Mouse (Mus musculus): ENCODE measurements around the gene Nln.

The Nln gene

GRCm38 (mm10) chr13:104041481-104041880, 67.9 kb downstream of the Nln start:
- no peak for DNase-seq (ENCODE audit: low spot score)

- DNase-seq (ENCODE audit: low spot score): no peak
Observed at GRCm38 (mm10) chr13:104040950-104041349, 68.5 kb downstream of the Nln start.

- no peak for DNase-seq (ENCODE audit: low spot score)
Observed at GRCm38 (mm10) chr13:104039861-104040260, 69.6 kb downstream of the Nln start.

GRCm38 (mm10) chr13:104038891-104039290, 70.5 kb downstream of the Nln start:
- no peak for DNase-seq (ENCODE audit: low spot score)

GRCm38 (mm10) chr13:104038358-104038757, 71.1 kb downstream of the Nln start:
- no peak for DNase-seq (ENCODE audit: low spot score)

- no peak for DNase-seq (ENCODE audit: low spot score)
Observed at GRCm38 (mm10) chr13:104037531-104038290, 71.7 kb downstream of the Nln start.

GRCm38 (mm10) chr13:104036494-104037290, 72.7 kb downstream of the Nln start:
- peak; percentile 48 for DNase-seq (ENCODE audit: low spot score)

GRCm38 (mm10) chr13:104035651-104036050, 73.8 kb downstream of the Nln start:
- no peak for DNase-seq (ENCODE audit: low spot score)

- DNase-seq (ENCODE audit: low spot score): no peak
Observed at GRCm38 (mm10) chr13:104034854-104035253, 74.6 kb downstream of the Nln start.

- DNase-seq (ENCODE audit: low spot score): no peak
Observed at GRCm38 (mm10) chr13:104032620-104033133, 76.7 kb downstream of the Nln start.

- no peak for DNase-seq (ENCODE audit: low spot score)
Observed at GRCm38 (mm10) chr13:104031821-104032331, 77.5 kb downstream of the Nln start.

- no peak for DNase-seq (ENCODE audit: low spot score)
Observed at GRCm38 (mm10) chr13:104030956-104031355, 78.5 kb downstream of the Nln start.

- no peak for DNase-seq (ENCODE audit: low spot score)
Observed at GRCm38 (mm10) chr13:104029511-104029910, 79.9 kb downstream of the Nln start.

- no peak for DNase-seq (ENCODE audit: low spot score)
Observed at GRCm38 (mm10) chr13:104029089-104029488, 80.3 kb downstream of the Nln start.

- DNase-seq (ENCODE audit: low spot score): no peak
Observed at GRCm38 (mm10) chr13:104026525-104026924, 82.9 kb downstream of the Nln start.

- DNase-seq (ENCODE audit: low spot score): no peak
Observed at GRCm38 (mm10) chr13:104025710-104025995, 83.8 kb downstream of the Nln start.

- no peak for DNase-seq (ENCODE audit: low spot score)
Observed at GRCm38 (mm10) chr13:104024856-104025709, 84.3 kb downstream of the Nln start.

- DNase-seq (ENCODE audit: low spot score): no peak
Observed at GRCm38 (mm10) chr13:104024275-104024674, 85.1 kb downstream of the Nln start.

GRCm38 (mm10) chr13:104023356-104023911, 86.0 kb downstream of the Nln start:
- no peak for DNase-seq (ENCODE audit: low spot score)

GRCm38 (mm10) chr13:104018466-104019076, 90.8 kb downstream of the Nln start:
- no peak for DNase-seq (ENCODE audit: low spot score)
